Mouse (Mus musculus): ENCODE data around the gene Slc39a11. TPM values are rescaled to one million over a fixed set of nuclear protein-coding genes. Genes with fewer than 3 reads are reported as not detected.

Gene Slc39a11
- polyA plus RNA-seq (2014; fragmentation: Nextera tagmentation; extraction: Ambion mirVana) = 12.5 and 14.5 TPM in 2 replicates

- DNase-seq (ENCODE audit: low spot score) = peak; percentile 85
- WGBS = under 1% methylated on average over 66 of the region's 91 CpGs
- H3K27me3 ChIP-seq (ENCODE audit: control insufficient read depth, insufficient read depth, low read length) = no peaks in the 10 kb centered on the region
- peak within 1 kb of the TSS; percentile 59 for H3K4me2 ChIP-seq (ENCODE audit: low read depth, low read length)
- peak within 1 kb of the TSS; percentile 84 for H3K27ac ChIP-seq (replicated peaks; ENCODE audit: low read depth, low read length)
- peaks cover 3% of the 10 kb centered on the region for H3K36me3 ChIP-seq (replicated peaks; ENCODE audit: control insufficient read depth, insufficient read depth, low read depth, low read length)
- peak; percentile 65; the same call in 1 of the 2 replicates for ATAC-seq (replicated peaks; ENCODE audit: insufficient number of reproducible peaks, low FRiP score, low TSS enrichment, low read depth)
- H3K4me3 ChIP-seq (ENCODE audit: low read depth, low read length) = peak within 1 kb of the TSS; percentile 87
- H3K9me3 ChIP-seq (replicated peaks; ENCODE audit: control insufficient read depth, low read length) = no peaks in the 10 kb centered on the region
- H3K9ac ChIP-seq (replicated peaks; ENCODE audit: low read length) = peak within 1 kb of the TSS; percentile 93
- no peaks in the 10 kb centered on the region; the same call in 1 of the 2 replicates for H3K4me1 ChIP-seq (ENCODE audit: control insufficient read depth, insufficient read depth, low read length)
These were observed at the start of gene Slc39a11 for GRCm38 (mm10) chr11:113649353-113650210. Gene Slc39a11 (minus strand): TSS chr11:113650079.

GRCm38 (mm10) chr11:113699643-113700042 is 49.8 kb upstream of the Slc39a11 start:
- Histone ChIP-seq H3K4me1 (ENCODE audit: control insufficient read depth, insufficient read depth, low read length) (no peaks in the 10 kb centered on the region), H3K4me3 (ENCODE audit: low read depth, low read length) (no peak overlapping the region), H3K9ac (replicated peaks; ENCODE audit: low read length) (no peak overlapping the region), H3K27me3 (ENCODE audit: control insufficient read depth, insufficient read depth, low read length) (no peaks in the 10 kb centered on the region), H3K9me3 (replicated peaks; ENCODE audit: control insufficient read depth, low read length) (no peaks in the 10 kb centered on the region), H3K36me3 (replicated peaks; ENCODE audit: control insufficient read depth, insufficient read depth, low read depth, low read length) (peaks cover 4% of the 10 kb centered on the region), H3K4me2 (ENCODE audit: low read depth, low read length) (no peak overlapping the region), H3K27ac (replicated peaks; ENCODE audit: low read depth, low read length) (no peak overlapping the region)
- ATAC-seq (replicated peaks; ENCODE audit: insufficient number of reproducible peaks, low FRiP score, low TSS enrichment, low read depth) (no peak), DNase-seq (ENCODE audit: low spot score) (no peak)
- WGBS = 82% methylated on average over 7 of the region's 7 CpGs

DNA sequence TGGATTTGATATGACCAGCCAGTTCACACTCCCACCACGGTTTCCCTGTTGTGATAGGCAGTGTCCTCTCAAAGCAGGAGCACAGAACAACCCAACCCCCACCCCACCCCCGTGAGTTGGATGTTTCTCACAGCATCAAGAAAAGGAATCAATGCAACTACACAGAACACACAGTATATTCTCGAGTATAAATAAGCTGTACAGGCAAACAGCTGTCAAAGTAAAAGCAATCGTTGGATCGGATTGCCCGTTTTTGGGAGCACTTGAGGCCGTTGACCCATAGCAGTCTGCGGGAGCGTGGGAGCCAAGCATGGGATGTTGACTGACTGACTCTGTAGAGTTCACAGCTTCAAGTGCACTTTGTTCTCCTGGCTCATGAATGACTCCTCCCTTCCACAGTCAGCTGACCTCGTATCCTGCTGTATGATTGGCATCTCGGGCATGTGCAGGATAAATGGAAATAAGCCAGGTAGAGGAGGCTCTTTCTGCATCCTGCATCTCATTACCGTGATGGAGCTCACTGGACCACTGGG is 48.2 kb upstream of the Slc39a11 start:
- no peaks in the 10 kb centered on the region for H3K9me3 ChIP-seq (replicated peaks; ENCODE audit: control insufficient read depth, low read length)
- peaks cover 12% of the 10 kb centered on the region for H3K36me3 ChIP-seq (replicated peaks; ENCODE audit: control insufficient read depth, insufficient read depth, low read depth, low read length)
- ATAC-seq (replicated peaks; ENCODE audit: insufficient number of reproducible peaks, low FRiP score, low TSS enrichment, low read depth) = no peak
- H3K4me2 ChIP-seq (ENCODE audit: low read depth, low read length) = no peak overlapping the region
- H3K27ac ChIP-seq (replicated peaks; ENCODE audit: low read depth, low read length) = no peak overlapping the region
- no peaks in the 10 kb centered on the region for H3K4me1 ChIP-seq (ENCODE audit: control insufficient read depth, insufficient read depth, low read length)
- 79% methylated on average over 12 of the region's 12 CpGs for WGBS
- DNase-seq (ENCODE audit: low spot score) = no peak
- H3K4me3 ChIP-seq (ENCODE audit: low read depth, low read length) = no peak overlapping the region
- H3K9ac ChIP-seq (replicated peaks; ENCODE audit: low read length) = no peak overlapping the region
- H3K27me3 ChIP-seq (ENCODE audit: control insufficient read depth, insufficient read depth, low read length) = no peaks in the 10 kb centered on the region

- no peaks in the 10 kb centered on the region for H3K9me3 ChIP-seq (replicated peaks; ENCODE audit: control insufficient read depth, low read length)
- no peak overlapping the region for H3K27ac ChIP-seq (replicated peaks; ENCODE audit: low read depth, low read length)
- H3K27me3 ChIP-seq (ENCODE audit: control insufficient read depth, insufficient read depth, low read length) = no peaks in the 10 kb centered on the region
- no peak overlapping the region for H3K4me3 ChIP-seq (ENCODE audit: low read depth, low read length)
- peaks cover 17% of the 10 kb centered on the region for H3K36me3 ChIP-seq (replicated peaks; ENCODE audit: control insufficient read depth, insufficient read depth, low read depth, low read length)
- no peak for DNase-seq (ENCODE audit: low spot score)
- H3K4me2 ChIP-seq (ENCODE audit: low read depth, low read length) = no peak overlapping the region
- H3K9ac ChIP-seq (replicated peaks; ENCODE audit: low read length) = no peak overlapping the region
- no peaks in the 10 kb centered on the region for H3K4me1 ChIP-seq (ENCODE audit: control insufficient read depth, insufficient read depth, low read length)
- 0 out of 2 replicates have a peak, but pooled peaks have one; percentile 19 for ATAC-seq (replicated peaks; ENCODE audit: insufficient number of reproducible peaks, low FRiP score, low TSS enrichment, low read depth)
- WGBS = 58% methylated on average over 5 of the region's 5 CpGs
These were observed 47.7 kb upstream of the Slc39a11 start for GRCm38 (mm10) chr11:113697571-113697970.

- Histone ChIP-seq H3K9ac (replicated peaks; ENCODE audit: low read length) (no peak overlapping the region), H3K9me3 (replicated peaks; ENCODE audit: control insufficient read depth, low read length) (no peaks in the 10 kb centered on the region), H3K27me3 (ENCODE audit: control insufficient read depth, insufficient read depth, low read length) (no peaks in the 10 kb centered on the region), H3K4me1 (ENCODE audit: control insufficient read depth, insufficient read depth, low read length) (no peaks in the 10 kb centered on the region; the same call in 1 of the 2 replicates), H3K4me3 (ENCODE audit: low read depth, low read length) (no peak overlapping the region), H3K36me3 (replicated peaks; ENCODE audit: control insufficient read depth, insufficient read depth, low read depth, low read length) (peaks cover 26% of the 10 kb centered on the region), H3K27ac (replicated peaks; ENCODE audit: low read depth, low read length) (no peak overlapping the region), H3K4me2 (ENCODE audit: low read depth, low read length) (no peak overlapping the region)
- DNase-seq (ENCODE audit: low spot score) (no peak), ATAC-seq (replicated peaks; ENCODE audit: insufficient number of reproducible peaks, low FRiP score, low TSS enrichment, low read depth) (no peak)
- 81% methylated on average over 3 of the region's 3 CpGs for WGBS
These were observed 42.0 kb upstream of the Slc39a11 start for GRCm38 (mm10) chr11:113691851-113692250.

- H3K9ac ChIP-seq (replicated peaks; ENCODE audit: low read length) = no peak overlapping the region
- H3K4me2 ChIP-seq (ENCODE audit: low read depth, low read length) = no peak overlapping the region
- DNase-seq (ENCODE audit: low spot score) = no peak
- WGBS = 88% methylated on average over 5 of the region's 5 CpGs
- no peak overlapping the region for H3K4me3 ChIP-seq (ENCODE audit: low read depth, low read length)
- H3K27me3 ChIP-seq (ENCODE audit: control insufficient read depth, insufficient read depth, low read length) = no peaks in the 10 kb centered on the region
- H3K9me3 ChIP-seq (replicated peaks; ENCODE audit: control insufficient read depth, low read length) = no peaks in the 10 kb centered on the region
- no peak for ATAC-seq (replicated peaks; ENCODE audit: insufficient number of reproducible peaks, low FRiP score, low TSS enrichment, low read depth)
- H3K4me1 ChIP-seq (ENCODE audit: control insufficient read depth, insufficient read depth, low read length) = no peaks in the 10 kb centered on the region; the same call in 1 of the 2 replicates
- H3K27ac ChIP-seq (replicated peaks; ENCODE audit: low read depth, low read length) = no peak overlapping the region
- peaks cover 26% of the 10 kb centered on the region for H3K36me3 ChIP-seq (replicated peaks; ENCODE audit: control insufficient read depth, insufficient read depth, low read depth, low read length)
These were observed 41.4 kb upstream of the Slc39a11 start for GRCm38 (mm10) chr11:113691318-113691717.

DNA sequence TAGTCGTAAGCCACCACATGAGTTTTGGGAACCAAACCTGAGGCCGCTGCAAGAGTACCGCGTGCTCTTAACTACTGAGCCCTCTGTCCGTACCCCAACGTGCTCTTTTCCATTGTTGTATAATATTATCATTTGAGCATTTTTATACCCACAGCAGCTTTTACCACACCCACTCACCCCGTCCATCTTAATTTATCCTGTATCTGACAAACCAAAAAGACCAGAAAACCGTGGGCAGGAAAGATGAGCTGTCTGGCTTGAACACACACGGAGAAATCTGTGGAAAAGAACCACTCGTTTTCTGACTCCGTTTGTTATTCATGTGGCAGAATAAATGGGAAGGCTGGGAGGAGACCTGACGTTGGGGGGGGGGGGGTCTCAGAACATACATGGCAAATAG is 40.6 kb upstream of the Slc39a11 start:
- ATAC-seq (replicated peaks; ENCODE audit: insufficient number of reproducible peaks, low FRiP score, low TSS enrichment, low read depth) (no peak), DNase-seq (ENCODE audit: low spot score) (no peak)
- no peak overlapping the region for H3K27ac ChIP-seq (replicated peaks; ENCODE audit: low read depth, low read length)
- no peak overlapping the region for H3K4me2 ChIP-seq (ENCODE audit: low read depth, low read length)
- no peaks in the 10 kb centered on the region; the same call in 1 of the 2 replicates for H3K4me1 ChIP-seq (ENCODE audit: control insufficient read depth, insufficient read depth, low read length)
- no peaks in the 10 kb centered on the region for H3K9me3 ChIP-seq (replicated peaks; ENCODE audit: control insufficient read depth, low read length)
- H3K36me3 ChIP-seq (replicated peaks; ENCODE audit: control insufficient read depth, insufficient read depth, low read depth, low read length) = peaks cover 26% of the 10 kb centered on the region
- H3K4me3 ChIP-seq (ENCODE audit: low read depth, low read length) = no peak overlapping the region
- WGBS = 96% methylated on average over 12 of the region's 12 CpGs
- H3K27me3 ChIP-seq (ENCODE audit: control insufficient read depth, insufficient read depth, low read length) = no peaks in the 10 kb centered on the region
- no peak overlapping the region for H3K9ac ChIP-seq (replicated peaks; ENCODE audit: low read length)

DNA sequence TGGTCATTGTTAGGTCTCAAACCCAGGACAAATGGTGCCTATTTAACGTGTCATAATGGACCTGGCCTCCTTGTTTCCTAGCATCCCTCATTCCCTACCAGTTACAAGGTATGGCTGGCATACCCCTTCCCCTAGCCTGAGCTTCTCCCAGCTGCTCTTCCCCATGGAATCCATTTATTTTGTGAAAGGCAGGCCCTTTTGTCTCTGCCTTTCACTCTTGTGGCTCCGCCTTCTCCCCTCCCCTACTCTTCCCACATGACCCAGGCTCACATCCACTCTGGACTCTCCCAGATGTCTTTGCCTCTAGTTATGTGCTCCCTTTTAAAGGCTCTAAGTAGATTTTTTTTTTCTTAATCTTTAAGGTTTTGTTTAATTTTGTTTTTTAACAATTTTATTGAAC is 37.2 kb upstream of the Slc39a11 start:
- no peak overlapping the region for H3K4me2 ChIP-seq (ENCODE audit: low read depth, low read length)
- no peak for ATAC-seq (replicated peaks; ENCODE audit: insufficient number of reproducible peaks, low FRiP score, low TSS enrichment, low read depth)
- DNase-seq (ENCODE audit: low spot score) = no peak
- no peak overlapping the region for H3K27ac ChIP-seq (replicated peaks; ENCODE audit: low read depth, low read length)
- no peak overlapping the region for H3K4me3 ChIP-seq (ENCODE audit: low read depth, low read length)
- 71% methylated on average over 2 of the region's 2 CpGs for WGBS
- peaks cover 3% of the 10 kb centered on the region for H3K4me1 ChIP-seq (ENCODE audit: control insufficient read depth, insufficient read depth, low read length)
- H3K36me3 ChIP-seq (replicated peaks; ENCODE audit: control insufficient read depth, insufficient read depth, low read depth, low read length) = peaks cover 9% of the 10 kb centered on the region
- H3K9ac ChIP-seq (replicated peaks; ENCODE audit: low read length) = no peak overlapping the region
- H3K27me3 ChIP-seq (ENCODE audit: control insufficient read depth, insufficient read depth, low read length) = no peaks in the 10 kb centered on the region
- H3K9me3 ChIP-seq (replicated peaks; ENCODE audit: control insufficient read depth, low read length) = no peaks in the 10 kb centered on the region

All from embryonic facial prominence, embryonic 11.5 days (tissue).